Mouse (Mus musculus): ENCODE data around the gene Anapc16. TPM values are rescaled to one million over a fixed set of nuclear protein-coding genes. Genes with fewer than 3 reads are reported as not detected.

The Anapc16 gene
- total RNA-seq (2021): 10 to 100 TPM; 82.2 to 88.4 TPM
- long read RNA-seq, experiment 1, transcript Anapc16-204 (4 exons, 1,852 nt): major isoform, 60 of 97 reads
- long read RNA-seq, experiment 1, transcript Anapc16-201 (5 exons, 1,379 nt): minor isoform, 13 of 97 reads
- long read RNA-seq, experiment 1, transcript Anapc16-205 (3 exons, 566 nt): minor isoform, 15 of 97 reads
- long read RNA-seq, experiment 1, partial matches to known transcripts: 1 of 97 reads
- long read RNA-seq, experiment 1, other reads (novel, unspliced or antisense): 6 of 97 reads
- long read RNA-seq, experiment 2, transcript Anapc16-201 (5 exons, 1,379 nt): minor isoform, 9 of 74 reads
- long read RNA-seq, experiment 2, transcript Anapc16-204 (4 exons, 1,852 nt): major isoform, 45 of 74 reads
- long read RNA-seq, experiment 2, transcript Anapc16-205 (3 exons, 566 nt): minor isoform, 9 of 74 reads
- long read RNA-seq, experiment 2, partial matches to known transcripts: 7 of 74 reads
- long read RNA-seq, experiment 2, other reads (novel, unspliced or antisense): 2 of 74 reads

DNA sequence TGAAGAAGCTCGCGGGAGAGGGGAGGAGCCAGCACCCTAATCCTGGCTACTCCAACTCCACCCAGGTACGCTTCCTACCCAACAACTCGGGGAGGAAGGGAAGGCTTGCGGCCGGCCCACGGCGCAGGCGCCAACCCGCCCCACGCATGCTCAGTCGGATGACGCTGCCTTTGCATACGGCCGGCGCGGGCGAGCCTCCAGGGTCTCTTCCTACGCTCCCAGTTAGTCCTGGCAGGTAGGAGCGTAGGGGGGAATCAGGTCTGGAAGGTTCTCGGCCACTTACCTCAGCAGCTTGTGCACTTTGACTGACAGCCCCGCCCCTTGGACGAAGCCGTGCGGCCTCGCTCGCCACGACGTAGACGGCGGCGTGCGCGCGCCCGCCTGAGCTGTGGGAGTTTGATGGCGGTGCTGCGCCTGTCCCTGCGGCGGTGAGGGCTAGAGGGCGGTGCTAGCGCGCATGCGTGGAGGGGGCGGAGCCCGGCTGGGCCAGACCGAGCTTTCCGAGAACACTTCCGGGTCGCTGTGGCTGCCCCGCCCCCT, at the start of gene Anapc16, which contains the start of gene Ascc1:
Gene Anapc16, minus strand, starts transcription at position 463 of the 540 bp plus-strand sequence.
Gene Ascc1, plus strand, starts transcription at position 133 of the 540 bp plus-strand sequence.
- DNase-seq (ENCODE audit: low spot score in 2 of 2): peak; percentile 95 to 96

DNA sequence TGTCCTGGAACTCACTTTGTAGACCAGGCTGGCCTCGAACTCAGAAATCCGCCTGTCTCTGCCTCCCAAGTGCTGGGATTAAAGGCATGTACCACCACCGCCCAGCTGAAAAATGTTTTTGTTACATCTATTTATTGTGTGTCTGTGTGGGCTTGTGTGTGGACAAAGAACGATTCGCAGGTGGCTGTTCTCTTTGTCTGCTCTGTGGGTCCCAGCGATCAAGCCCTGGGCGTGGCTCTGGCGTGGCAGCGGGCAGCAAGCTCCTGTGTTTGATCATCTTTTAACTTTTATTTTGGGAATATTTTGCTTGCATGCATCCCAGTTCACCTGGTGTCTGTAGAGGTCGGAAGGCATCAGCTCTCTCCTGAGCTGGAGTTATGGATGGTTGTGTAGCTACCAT, 47.6 kb upstream of the Anapc16 start:
- DNase-seq (ENCODE audit: low spot score in 2 of 2): no peak

DNA sequence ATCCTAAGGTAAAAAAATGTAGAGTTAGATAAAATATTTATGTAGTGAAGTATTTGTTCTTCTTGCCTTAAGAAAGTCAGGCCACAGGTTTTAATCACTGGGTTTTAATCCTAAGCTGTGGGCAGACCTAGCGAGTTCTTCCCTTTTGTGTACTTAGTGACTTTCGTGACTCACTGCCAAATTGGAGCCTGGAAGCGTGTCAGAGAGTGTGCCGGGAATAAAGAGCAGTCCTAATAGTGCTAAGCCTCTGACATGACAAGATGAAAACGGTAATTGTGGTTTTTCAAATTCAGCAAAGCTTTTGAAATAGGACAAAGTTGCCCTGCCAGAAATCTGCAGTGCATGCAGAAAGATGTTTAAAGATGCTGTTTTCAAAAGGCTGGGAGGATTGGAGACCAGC, 43.8 kb upstream of the Anapc16 start:
- DNase-seq (ENCODE audit: low spot score in 2 of 2): no peak

DNA sequence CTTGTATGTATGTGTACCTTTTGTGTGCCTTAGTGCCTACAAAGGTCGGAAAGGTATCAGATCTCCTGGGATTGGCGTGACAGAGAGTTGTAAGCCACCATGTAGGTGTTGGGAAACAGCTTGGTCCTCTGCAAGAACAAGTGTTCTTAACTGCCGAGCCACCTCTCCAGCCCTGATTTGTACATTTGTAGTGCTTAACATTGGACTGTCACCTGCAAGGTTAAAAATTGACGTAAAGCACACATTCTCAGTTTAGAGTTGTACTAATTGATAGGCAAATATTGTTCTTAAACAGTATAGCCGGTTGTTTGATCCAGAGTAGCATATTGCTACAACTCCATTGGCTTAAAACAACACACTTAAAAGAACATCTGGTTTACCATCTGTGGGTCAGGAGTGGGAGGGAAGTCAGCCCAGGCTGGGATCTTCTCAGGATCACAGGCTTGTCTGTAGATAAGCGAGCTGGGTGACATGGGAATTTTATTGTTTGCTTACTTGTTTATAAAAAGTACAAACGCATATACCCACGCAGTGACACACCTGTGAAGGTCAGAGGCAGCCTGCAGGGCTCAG, 39.5 kb upstream of the Anapc16 start:
- no peak for DNase-seq (ENCODE audit: low spot score in 2 of 2)

DNA sequence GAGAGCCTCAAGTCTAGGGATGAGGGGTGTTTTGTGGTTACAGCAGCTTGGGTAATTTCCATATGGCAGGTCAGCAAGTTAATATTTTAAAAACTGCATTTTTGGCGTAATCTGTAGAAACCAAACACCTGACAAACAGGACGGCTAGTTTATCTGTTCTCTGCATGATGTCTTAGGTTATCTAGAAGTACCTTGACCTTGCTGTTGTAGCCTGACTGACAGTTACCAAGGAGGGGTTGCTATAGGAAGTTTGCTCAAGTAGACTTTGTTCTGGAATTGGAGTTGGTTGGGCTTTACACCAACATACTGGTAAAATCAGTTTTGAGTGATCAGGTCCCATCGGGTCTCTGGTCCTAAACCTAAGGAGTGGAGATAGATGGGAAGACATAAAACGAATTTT, 32.8 kb upstream of the Anapc16 start:
- no peak for DNase-seq (ENCODE audit: low spot score in 2 of 2)

DNA sequence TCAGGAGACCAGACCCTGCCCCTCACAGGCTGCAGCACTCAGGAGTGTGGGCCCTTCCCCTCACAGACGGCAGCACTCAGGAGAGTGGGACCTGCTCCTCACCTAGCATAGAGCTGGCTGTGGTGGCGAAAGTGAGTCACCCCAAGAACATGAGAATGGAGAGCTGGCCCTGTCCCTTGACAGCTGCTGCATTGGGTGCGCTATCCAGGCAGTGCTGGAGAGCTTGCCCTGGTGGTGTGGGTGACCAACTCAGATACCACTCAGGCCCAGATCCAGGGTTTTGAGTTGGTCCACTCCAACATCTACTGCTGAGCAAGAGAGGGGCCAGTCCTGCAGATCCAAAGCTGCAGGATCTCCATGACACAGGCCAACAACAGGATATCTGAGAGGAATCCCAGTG, 31.7 kb upstream of the Anapc16 start:
- DNase-seq (ENCODE audit: low spot score in 2 of 2): no peak

DNA sequence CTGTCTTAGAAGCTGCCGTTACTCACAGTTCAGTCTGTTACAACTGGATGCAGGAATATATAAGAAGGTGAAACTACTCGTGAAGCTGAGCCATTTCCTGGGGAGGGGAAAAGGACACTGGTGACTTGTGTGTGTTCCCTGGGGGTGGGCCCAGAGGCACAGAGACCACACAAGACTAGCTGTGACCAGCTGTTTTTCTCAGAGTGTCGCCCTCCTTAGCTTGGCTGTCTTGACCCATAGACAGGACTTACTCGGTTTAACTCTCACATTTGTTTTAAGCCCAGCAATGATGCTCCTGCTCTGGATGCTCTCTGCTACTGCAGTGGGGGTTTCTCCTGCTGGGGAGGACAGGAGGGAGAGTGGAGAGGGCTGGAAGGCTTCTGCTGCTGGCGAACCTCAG, 30.1 kb upstream of the Anapc16 start:
- DNase-seq (ENCODE audit: low spot score in 2 of 2): no peak

DNA sequence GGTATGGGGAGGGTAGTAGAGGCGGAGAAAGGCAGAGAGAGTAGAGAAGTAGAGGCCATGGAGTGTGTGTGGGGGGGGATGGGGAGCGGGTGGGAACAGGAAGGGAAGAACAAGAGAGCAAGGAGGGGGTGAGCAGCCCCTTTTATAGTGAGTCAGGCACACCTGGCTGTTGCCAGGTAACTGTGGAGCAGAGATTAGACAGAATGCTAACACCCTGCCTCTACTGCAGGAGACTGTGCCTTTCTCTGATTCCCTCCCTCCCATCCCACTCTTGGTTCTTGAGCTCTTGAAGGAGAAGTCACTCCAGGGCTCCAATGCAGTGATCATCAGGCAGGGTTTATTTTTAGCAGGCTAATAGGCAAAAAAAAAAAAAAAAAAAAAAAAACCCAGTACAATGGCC, 29.7 kb upstream of the Anapc16 start:
- DNase-seq (ENCODE audit: low spot score in 2 of 2): no peak

DNA sequence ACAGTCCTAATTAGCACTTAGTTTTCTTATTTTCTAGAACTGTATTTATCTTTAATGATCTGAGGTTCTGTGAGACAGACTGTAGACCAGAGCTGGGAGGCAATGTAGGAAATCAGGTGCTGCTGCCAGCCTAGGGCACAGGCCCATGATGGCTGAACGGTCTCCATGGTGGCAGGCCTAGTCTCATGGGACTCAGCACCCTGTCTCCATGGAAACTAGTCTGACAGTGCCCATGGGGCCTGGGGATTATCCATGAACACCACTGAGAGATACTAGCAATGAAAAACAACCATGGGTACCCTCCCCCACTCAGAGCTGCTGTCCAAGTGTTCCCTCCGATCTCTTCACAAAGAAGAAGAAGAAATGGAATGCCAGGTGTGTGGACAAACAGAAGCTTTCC, 29.1 kb upstream of the Anapc16 start:
- no peak for DNase-seq (ENCODE audit: low spot score in 2 of 2)

DNA sequence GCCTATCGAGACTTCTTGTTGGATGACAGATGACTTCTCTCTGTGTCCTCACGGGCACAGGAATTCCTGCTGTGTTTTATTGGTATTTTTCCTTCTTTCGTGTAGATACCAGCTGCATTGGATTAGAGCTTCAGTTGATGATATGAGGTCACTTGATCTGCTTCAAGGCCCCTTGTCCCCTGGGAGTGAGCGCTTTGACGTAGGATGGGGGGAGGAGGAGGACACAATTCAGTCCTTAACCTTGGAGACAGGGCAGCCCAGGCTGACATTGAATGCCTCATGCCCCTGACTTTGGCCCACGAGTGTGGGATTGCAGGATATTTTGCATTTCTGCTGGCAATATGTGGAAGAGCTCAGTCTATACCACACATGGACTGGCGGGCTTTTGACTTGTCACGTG, 28.6 kb upstream of the Anapc16 start:
- no peak for DNase-seq (ENCODE audit: low spot score in 2 of 2)

DNA sequence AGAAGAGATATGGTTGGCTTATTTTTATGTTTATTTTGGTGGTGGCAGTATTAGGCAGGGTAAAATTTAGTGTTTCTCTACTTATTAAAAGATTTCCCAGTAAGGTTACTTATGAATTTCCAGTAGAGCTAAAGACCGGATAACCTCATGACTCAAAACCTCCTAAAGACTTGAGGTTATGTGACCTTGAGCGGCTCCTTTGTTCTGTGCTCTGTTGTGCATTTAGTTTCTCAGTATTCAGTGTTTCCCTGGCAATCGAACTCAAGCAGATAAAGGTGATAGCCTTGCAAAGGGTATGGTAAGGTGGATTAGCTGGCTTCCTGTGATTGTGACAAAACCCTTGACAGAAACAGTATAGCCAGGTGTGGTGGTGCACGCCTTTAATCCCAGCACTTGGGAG, 26.5 kb upstream of the Anapc16 start:
- DNase-seq (ENCODE audit: low spot score in 2 of 2): no peak

DNA sequence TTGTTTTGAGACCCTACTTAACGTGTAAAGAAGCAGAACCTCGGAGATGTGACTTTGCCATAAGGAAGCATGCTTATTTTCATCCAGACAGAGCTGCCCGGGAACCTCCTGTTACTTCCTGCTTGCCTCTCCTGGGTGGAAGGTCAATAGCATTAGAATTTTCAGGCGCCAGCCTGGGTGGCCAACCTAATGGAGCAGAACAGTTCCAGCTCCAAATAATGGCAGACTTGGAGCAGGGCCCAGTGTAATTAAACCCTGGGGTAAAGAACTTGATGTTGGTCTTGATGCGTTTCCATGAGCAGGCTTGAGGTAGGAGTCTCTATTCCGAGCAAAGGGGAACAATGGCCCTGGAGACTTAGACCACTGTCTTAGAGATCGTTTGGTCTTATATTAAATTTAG, 26.0 kb upstream of the Anapc16 start:
- no peak for DNase-seq (ENCODE audit: low spot score in 2 of 2)

DNA sequence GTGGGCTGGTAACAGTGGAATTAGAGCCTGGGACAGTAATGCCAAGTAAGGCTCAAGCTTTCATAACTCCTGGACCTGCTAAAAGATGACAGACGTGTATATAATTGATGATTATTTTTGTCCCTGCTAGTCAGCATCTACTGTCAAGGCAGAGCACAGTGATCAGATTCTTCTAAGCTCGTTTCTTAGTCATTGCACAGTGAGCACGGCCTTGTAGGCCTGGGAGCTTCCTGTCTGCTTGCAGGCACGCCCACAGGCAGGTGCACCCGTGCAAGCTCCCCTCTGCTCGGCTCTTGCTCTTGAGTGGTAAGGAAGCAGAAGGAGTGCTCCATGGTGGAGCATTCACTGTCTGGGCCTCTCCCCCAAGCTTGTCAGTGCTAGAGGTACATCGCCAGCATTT, 25.2 kb upstream of the Anapc16 start:
- DNase-seq (ENCODE audit: low spot score in 2 of 2): no peak

DNA sequence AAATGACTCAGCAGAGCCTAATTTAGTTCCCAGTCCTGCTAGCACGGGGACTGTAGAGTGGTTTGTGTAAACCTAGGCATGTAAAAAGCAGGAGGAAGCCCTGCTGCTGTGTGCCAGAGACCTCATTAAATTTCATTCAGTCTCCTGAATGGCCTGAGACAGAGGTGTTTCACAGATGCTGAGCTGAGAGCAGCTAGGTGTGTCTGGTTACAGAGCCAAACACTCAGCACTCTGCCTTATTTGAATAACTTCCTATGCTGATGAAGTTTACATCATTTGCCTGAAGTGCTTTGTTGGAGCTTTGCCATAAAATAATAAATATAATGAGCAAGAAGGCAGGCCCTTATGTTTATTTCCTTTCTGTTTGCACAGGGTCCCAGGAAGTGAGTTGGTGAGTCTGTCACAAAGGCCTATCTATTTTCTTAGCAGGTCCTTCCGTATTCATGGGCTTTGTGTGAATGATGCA, 24.7 kb upstream of the Anapc16 start:
- no peak for DNase-seq (ENCODE audit: low spot score in 2 of 2)

DNA sequence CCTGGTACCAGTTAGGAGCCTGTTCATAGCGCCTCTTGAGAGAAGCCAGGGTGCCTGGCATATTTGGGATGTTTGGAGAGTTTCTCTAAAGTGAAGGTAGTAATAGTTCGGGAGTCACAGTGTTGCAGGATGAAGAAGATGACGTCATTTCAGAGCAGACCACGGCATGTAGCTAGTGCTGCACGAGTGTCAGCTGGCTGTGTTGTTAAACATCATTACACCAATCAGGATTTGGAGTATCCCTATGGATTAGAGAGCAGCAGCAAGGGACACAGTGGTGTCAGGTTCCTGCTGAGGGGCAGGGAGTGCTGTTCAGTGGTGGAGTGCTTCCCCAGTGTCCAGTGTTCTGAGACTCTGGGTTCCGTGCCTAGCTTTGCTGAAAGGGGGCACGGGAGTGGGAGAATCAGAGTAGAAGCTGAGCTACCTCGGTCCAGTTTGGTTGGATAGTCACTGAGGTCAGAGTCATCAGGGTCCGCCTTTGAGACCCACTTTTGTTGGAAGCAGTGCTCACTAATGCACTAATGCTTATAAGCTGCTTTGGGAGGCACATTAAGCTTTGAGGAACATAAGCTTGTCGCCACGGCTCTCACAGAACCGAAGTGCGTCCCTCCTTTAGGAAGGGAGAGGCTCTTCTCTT, 23.9 kb upstream of the Anapc16 start:
- DNase-seq (ENCODE audit: low spot score in 2 of 2): no peak

DNA sequence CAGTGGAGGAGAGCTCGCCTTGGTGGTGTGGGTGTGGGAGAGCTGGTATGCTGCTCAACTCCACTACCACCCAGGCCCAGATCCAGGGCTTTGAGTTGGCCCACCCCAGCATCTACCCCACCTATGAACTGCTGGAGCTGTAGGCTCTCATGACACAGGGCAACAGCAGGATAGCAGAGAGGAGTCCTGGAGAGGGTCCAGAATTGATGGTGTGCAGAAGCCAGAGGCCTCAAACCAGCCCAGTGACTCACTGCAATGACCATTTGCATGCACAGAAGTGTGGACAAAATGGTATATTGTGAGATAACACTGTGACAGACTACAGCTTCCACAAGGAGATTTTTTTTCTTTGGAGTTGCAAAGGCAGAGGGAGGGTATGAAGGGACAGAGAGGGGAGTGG, 20.8 kb upstream of the Anapc16 start:
- no peak for DNase-seq (ENCODE audit: low spot score in 2 of 2)

DNA sequence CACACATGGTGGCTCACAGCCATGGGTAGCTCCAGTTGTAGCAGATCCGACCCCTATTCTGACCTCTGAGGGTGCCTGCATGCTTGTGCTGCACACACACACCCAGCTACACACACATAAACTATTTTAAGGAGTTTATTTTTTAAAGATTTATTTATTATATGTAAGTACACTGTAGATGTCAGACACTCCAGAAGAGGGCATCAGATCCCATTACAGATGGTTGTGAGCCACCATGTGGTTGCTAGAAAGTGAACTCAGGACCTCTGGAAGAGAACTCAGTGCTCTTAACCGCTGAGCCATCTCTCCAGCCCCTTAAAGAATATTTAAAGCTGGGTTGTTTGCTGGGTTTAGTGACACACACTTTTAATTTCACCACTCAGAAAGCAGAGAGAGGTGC, 16.4 kb upstream of the Anapc16 start:
- no peak for DNase-seq (ENCODE audit: low spot score in 2 of 2)

DNA sequence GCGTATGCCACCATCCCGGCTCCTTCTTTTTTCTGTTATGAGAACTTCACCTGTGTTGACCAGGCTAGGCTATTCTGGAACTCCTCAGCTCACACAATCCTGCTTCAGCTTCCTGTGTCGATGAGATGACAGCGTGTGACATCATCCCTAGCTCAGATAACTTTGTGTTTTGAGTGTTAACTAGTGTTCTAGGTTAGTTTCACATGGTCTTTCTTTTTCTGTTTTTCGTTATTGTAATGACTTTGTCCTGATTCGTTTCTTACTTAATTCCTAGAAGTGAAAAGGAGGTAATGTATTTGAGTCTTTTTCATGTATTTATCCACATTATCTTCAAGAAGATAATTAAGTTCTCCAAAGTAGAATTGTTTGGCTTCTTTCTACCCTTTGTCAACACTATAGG, 13.3 kb upstream of the Anapc16 start:
- no peak for DNase-seq (ENCODE audit: low spot score in 2 of 2)

DNA sequence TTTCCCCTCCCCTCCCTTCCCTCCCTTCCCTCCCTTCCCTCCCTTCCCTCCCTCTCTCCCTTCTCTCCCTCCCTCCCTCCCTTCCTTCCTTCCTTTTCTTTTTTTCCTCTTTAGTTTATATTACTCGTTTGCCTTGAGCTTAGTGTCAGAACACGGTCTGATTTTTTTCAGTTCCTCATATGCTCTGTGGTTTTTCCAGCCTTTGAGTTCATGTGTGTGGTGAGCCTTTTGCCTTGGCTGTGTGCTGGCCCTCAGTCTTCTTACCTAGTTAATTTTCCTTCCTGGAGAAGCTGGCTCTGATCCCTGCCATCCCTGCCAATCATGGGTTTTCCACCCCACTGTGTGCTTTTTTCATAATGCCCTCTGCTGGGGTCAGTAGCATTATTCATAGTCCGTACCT, 6.2 kb upstream of the Anapc16 start:
- DNase-seq (ENCODE audit: low spot score in 2 of 2): no peak

DNA sequence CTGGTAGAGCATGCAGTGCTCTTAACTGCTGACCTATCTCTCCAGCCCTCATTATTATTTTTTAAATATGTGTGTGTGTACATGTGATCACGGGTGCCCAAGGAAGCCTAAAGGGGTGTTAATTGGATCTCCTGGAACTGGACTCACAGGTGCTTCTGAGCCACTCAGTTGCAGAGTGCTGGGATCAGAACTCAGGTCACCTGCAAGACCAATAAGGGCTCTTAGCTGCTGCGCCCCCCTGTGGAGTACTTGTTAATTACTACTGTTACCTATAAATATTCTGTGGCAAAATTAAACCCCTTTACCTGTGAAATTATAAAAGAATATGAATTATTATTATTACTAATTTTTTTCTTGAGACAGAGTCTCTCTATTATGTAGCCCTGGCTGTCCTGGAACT, 2.3 kb upstream of the Anapc16 start:
- DNase-seq (ENCODE audit: low spot score in 2 of 2): no peak

DNA sequence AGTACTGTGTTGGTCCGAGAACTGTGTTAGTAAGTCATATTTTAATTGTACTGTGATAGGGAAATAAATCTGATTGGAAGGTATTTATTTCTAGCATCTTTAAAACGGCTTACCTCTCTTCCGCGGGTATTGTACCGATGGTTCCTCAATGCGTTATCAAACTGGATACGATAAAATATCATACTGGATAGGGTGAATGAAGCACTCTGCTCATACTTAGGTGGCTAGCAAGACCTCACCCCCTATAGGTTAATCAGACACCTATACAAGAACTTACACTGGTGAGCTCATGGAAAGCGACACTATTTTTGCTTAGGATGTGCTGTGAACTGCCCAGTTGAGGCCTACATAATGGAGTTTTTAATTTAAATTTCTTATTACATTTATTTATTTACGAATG, 912 bp upstream of the Anapc16 start:
- DNase-seq (ENCODE audit: low spot score in 2 of 2): no peak

DNA sequence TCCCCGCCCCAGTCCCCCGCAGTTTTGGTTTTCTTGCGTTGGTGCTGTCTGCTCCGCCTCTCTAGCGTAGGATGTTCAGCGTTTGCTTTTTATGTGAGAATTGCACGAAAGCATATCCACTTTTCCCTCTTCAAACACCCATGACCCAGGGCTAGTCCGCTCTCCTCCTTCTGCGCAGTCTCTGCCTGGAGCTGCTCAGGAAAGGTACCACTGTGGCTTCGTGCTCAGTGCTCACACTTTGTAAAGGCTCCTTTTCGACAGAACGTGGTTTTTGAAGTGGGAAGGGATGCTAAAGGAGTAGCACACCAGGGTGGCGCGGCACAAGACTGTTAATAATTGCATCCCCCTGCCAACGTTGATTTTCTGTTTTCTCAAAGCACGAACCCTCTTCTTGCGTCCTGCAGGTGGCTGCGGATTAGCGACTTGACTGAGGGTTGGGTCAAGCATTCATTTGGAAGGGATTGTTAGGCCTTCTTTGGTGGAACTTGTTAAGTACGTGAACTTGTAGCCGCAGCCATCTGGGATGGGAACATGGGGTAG, 348 bp upstream of the Anapc16 start:
- DNase-seq (ENCODE audit: low spot score in 2 of 2): peak in 1 of 2 experiments; percentile 31
